Mouse (Mus musculus) ES-Bruce4 (cell line): Measurements from ENCODE around the gene Il33.

Experiments used
- CTCF ChIP-seq: IDR thresholded peaks from one replicate; pipeline ENCODE4 v1.8.1; 2011; ENCODE audit warnings: low read depth, low read length
- EP300 ChIP-seq: IDR thresholded peaks from 2 replicates; pipeline ENCODE4 v1.6.1; 2011; ENCODE audit warnings: low read depth, low read length; ENCODE audit not compliant: insufficient read depth

DNA sequence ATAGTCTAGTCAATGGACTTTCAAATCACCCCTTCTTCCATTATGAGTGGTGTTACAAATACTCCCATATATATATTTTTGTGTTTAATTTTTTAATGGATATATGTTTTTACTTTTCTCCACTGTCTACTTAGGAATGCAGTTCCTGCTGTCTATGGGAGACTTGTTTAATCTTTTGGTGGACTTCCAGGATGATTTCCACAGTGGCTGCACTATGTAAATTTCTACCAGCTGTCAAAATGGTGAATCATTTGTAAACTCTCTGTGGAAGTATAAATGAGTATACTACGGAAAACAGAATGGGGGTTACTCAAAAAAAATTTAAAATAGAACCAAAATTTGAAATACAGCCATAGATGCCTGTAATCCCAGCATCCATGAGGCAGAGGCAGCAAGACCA, 15.7 kb upstream of the Il33 start:
- no peak for TF ChIP-seq CTCF
- TF ChIP-seq EP300, result no peak
